Mouse (Mus musculus) layer of hippocampus, adult 2 months (tissue): ENCODE measurements around the gene Mbd3. TPM values are rescaled to one million over a fixed set of nuclear protein-coding genes. Genes with fewer than 3 reads are reported as not detected.

Source experiments
- DNase-seq, 2 experiments: peaks; one replicate each; pipeline ENCODE4 v3.0.0; 2022; ENCODE audit warnings: low spot score in 2 of 2
- H3K27ac ChIP-seq: fragments of 200-600 bp; 2 replicates; pipeline ENCODE4 v1.8.1; 2022
- H3K4me3 ChIP-seq: fragments of 200-600 bp; 2 replicates; pipeline ENCODE4 v1.8.1; 2022; ENCODE audit warnings: mild to moderate bottlenecking
- CTCF ChIP-seq: fragments of 200-600 bp; conservative IDR thresholded peaks from 2 replicates; pipeline ENCODE4 v1.8.1; 2022; ENCODE audit warnings: antibody characterized with exemption, mild to moderate bottlenecking, moderate library complexity
- total RNA-seq, 2 experiments: library from RNA; stranded (reverse); gene quantifications; 2 replicates each; pipeline ENCODE4 v1.2.3; 2021

The Mbd3 gene
- total RNA-seq, 2 experiments from 2014 or later = 147 to 149 TPM

DNA sequence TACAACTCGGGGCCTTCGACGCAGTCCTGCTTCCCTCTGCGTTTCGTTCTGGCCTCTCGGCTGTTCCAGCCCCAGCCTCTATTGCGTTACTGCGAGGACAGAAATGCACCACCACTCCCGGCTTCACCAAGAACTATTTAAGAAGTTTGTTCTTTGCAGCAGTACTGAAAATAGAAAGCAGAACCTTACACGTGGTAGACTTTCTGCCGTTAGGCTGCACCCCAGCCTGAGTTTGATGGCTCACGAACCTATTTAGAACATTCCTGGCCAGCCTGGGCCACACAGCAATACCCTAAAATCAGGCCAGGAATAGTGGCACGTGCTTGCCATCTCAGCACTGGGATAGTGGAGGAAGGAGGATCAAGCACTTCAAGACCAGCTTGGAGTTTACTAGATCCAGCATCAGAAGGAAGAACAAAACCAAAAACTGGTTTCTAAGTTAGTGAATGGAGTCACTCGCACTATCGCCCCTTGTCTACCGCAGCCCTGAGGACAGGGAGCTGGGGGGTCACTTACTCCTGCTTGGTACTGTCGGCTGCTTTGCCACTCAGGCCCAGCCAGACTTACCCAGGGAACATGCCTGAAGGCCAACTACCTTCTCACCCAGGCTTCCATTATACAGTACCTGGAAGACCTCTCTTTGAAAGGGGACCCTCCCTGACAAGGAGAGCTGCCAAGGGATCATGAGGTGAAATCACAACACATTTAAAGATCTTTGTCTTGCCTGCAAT lies 788 bp upstream of the Mbd3 start:
- peak overlapping the region; percentile 64 for H3K4me3 ChIP-seq
- peak overlapping the region; percentile 97 for H3K27ac ChIP-seq
- no peak for TF ChIP-seq CTCF
- DNase-seq = no peak

DNA sequence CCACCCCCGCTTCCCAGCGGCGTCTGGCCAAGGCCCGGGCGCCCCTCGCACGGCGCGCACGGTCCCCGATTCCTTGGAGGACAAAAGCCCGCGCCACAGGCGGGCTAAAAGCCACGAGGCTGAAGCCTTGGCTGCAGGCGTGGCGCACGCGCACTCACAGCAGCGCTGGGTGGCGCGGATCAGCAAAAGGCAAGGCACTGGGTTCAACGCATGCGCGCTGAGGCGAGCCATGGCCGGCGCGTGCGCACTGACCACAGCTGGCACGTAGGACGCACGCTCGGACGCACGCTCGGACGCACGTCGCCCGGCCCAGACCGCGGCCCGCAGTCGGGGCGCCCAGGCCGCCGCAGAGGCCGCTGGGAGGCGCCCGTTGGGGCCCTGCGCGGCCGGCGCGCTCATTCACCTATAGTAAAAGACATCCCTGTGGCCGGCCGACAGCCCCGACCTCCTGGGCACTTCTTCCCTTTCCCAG lies 595 bp downstream of the Mbd3 start:
- Histone ChIP-seq H3K27ac (peak overlapping the region; percentile 100), H3K4me3 (peak overlapping the region; percentile 89)
- peak; percentile 11 for TF ChIP-seq CTCF
- peak; percentile 98 for DNase-seq

GRCm38 (mm10) chr10:80398174-80398535 lies 1.2 kb downstream of the Mbd3 start:
- TF ChIP-seq CTCF = no peak
- peak overlapping the region; percentile 89 for H3K4me3 ChIP-seq
- no peak for DNase-seq
- H3K27ac ChIP-seq = peak overlapping the region; percentile 100

- Histone ChIP-seq H3K27ac (peak overlapping the region; percentile 100), H3K4me3 (peak overlapping the region; percentile 89)
- no peak for TF ChIP-seq CTCF
- DNase-seq = no peak
These were observed 1.7 kb downstream of the Mbd3 start for GRCm38 (mm10) chr10:80397524-80398173.

GRCm38 (mm10) chr10:80396822-80397523 lies 2.4 kb downstream of the Mbd3 start:
- Histone ChIP-seq H3K27ac (0 out of 2 replicates have a peak overlapping the region, but pooled peaks have one; percentile 100), H3K4me3 (peak overlapping the region; percentile 89; the same call in 1 of the 2 replicates)
- no peak for DNase-seq
- no peak for TF ChIP-seq CTCF

DNA sequence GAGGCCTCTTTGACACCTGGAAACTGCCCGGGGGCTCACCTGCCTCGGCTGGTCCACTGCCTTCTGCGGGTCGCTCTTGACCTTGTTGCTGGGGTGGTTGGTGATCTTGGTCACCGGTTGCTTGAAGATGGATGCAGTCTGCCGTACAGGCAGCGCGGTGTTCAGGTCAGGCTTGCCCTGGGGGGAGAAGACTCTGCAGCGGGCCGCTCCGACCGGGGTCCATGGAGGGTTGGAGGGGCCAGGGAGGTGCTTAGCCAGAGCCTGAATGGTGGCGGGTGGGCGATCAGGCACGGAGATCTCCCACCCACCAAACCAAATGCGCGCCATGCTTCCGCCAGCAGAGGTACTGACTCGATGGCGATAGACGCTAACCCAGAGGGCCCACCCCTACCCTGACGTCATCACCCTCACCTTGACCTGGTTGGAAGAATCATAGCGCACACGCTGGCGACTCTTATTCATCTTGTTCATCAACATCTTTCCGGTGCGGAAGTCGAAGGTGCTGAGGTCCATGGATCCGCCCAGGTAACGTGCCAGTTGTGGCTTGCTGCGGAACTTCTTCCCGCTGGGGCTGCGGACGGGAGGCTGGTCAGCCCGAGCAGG lies 4.2 kb downstream of the Mbd3 start:
- no peak overlapping the region for H3K4me3 ChIP-seq
- H3K27ac ChIP-seq = no peak overlapping the region
- no peak for TF ChIP-seq CTCF
- DNase-seq = no peak

- H3K4me3 ChIP-seq = no peak overlapping the region
- no peak overlapping the region for H3K27ac ChIP-seq
- TF ChIP-seq CTCF = no peak
- DNase-seq = no peak
These were observed 6.7 kb downstream of the Mbd3 start for GRCm38 (mm10) chr10:80392687-80393086.

DNA sequence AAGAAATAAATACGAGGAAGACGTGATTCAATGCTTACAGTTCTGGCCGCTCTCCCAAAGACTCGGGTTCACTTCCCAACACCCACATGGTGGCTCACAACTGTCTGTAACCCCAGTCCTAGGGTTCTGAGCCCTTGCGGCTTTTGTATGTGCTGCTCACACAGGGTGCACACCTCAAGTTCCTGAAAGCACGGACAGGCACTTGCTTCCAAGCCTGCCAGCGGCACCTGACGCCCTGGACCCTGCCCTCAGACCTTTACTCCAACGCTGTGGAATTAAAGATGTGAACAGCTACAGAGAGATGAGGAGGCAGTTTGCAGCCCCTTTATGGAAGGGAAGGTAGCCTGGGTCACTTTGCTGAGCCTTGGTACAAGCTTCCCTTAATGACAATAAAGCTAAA lies 8.7 kb downstream of the Mbd3 start:
- no peak for DNase-seq
- no peak overlapping the region for H3K4me3 ChIP-seq
- H3K27ac ChIP-seq = no peak overlapping the region
- no peak for TF ChIP-seq CTCF

DNA sequence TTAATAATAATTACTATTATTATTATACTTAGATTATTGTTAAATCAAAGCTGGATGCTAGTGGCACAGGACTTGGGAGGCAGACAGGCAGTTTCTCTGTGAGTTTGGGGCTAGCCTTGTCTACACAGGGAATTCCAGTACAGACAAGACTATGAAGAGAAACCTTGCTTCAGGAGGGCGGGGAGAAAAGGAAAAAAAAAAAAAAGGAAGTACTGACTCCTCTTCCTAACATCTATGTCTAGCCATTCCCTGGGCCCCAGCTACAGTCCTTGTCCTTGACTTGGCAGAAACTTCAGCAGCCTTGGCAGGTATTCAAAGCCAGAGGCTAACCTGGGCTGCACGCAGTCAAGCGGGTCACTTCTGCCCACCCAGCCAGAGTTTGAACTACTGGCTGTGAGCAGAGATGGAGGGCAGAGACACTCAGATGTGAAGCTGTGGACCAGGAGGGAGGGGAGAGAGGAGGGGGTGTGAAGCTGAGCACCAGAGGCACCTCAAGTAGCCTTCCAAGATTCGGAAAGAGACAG lies 10.1 kb downstream of the Mbd3 start:
- no peak for DNase-seq
- no peak overlapping the region for H3K4me3 ChIP-seq
- H3K27ac ChIP-seq = no peak overlapping the region
- TF ChIP-seq CTCF = no peak

DNA sequence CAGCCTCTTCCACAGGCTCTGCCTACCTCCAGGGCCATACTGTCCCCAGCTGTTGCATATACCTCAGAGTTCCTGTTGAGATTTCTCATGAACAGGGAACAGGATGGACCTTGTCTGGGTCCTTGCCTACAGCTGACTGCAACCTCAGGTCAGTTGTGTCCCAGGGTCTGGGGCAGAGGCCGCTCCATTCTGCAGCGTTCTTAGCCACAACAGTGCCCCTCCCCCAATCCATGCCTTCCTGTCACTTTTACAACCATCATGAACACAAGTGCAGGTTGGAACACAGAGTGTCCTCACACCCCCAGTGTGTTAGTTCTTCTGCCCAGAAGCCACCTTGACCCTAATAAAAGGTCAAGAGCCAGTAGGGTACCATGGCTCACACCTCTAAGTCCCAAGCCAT lies 10.6 kb downstream of the Mbd3 start:
- no peak overlapping the region for H3K4me3 ChIP-seq
- TF ChIP-seq CTCF = no peak
- H3K27ac ChIP-seq = no peak overlapping the region
- DNase-seq = no peak

GRCm38 (mm10) chr10:80387522-80387959 lies 11.8 kb downstream of the Mbd3 start, which contains the start of gene Mex3d:
Gene Mex3d, minus strand, starts transcription at chr10:80387659.
- no peak; the same call in 1 of the 2 replicates for TF ChIP-seq CTCF
- peak; percentile 86 to 92 for DNase-seq
- H3K27ac ChIP-seq = peak within 1 kb of the TSS; percentile 85
- H3K4me3 ChIP-seq = peak within 1 kb of the TSS; percentile 79

- TF ChIP-seq CTCF = no peak
- Histone ChIP-seq H3K4me3 (peak overlapping the region; percentile 79), H3K27ac (peak overlapping the region; percentile 75)
- no peak for DNase-seq
These were observed 12.4 kb downstream of the Mbd3 start for GRCm38 (mm10) chr10:80386735-80387471.
